Mouse (Mus musculus): ENCODE data around the gene Nasp.

GRCm38 (mm10) chr4:116615237-116615636 lies 12.5 kb downstream of the Nasp start:
- TF ChIP-seq CTCF (IDR thresholded peaks at IDR 0.05; ENCODE audit: low read depth, low read length) (no peak), EP300 (IDR thresholded peaks at IDR 0.05; ENCODE audit: insufficient read depth, low read depth, low read length) (no peak)
